Mouse (Mus musculus): ENCODE data around the gene Hapln3. TPM values are rescaled to one million over a fixed set of nuclear protein-coding genes. Genes with fewer than 3 reads are reported as not detected.

Hapln3 gene
- polyA plus RNA-seq, 1 experiment from 2014 or later: 2.6 TPM

DNA sequence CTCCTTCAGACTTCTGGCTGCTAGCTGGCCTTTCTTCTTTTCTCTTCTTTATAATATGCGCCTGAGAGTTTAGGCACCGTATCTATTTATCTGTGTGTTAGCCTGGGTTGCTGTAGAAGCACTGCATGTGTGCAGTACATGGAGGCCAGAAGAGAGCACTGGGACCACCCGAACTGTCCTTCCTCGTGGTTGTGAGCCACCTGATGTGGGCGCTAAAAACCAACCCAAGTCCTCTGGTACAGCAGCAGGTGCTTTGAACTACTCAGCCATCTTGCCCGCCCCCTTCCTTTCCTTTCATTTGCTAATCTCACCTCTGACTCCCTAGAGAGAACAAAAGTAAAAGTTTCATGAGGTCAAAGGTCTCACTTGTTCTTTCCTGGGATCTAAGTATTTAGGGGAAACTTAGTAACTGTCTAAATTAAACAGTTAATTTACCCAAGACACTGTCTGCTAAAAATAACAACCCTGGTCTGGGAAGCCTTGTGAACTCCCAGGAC is 8.6 kb upstream of the Hapln3 start:
- H3K9me3 ChIP-seq (replicated peaks; ENCODE audit: low read length): no peaks in the 10 kb centered on the region
- TF ChIP-seq CTCF (IDR thresholded peaks at IDR 0.05; ENCODE audit: low read depth): no peak
- no peaks in the 10 kb centered on the region for H3K4me1 ChIP-seq (replicated peaks; ENCODE audit: insufficient read depth, low read length)
- no peaks in the 10 kb centered on the region for H3K27me3 ChIP-seq (ENCODE audit: insufficient read depth, low read length)
- H3K4me3 ChIP-seq (replicated peaks; ENCODE audit: low read depth, low read length): no peak overlapping the region
- DNase-seq (ENCODE audit: low spot score): no peak
- H3K4me2 ChIP-seq (ENCODE audit: low read length): no peak overlapping the region
- no peak for ATAC-seq (replicated peaks; ENCODE audit: low FRiP score, low read depth)
- no peak overlapping the region for H3K9ac ChIP-seq (ENCODE audit: low read depth, low read length)
- no peak overlapping the region for H3K27ac ChIP-seq
- peaks cover 41% of the 10 kb centered on the region for H3K36me3 ChIP-seq (ENCODE audit: insufficient read depth, low read length)
- WGBS: 69% methylated on average over 6 of the region's 6 CpGs

DNA sequence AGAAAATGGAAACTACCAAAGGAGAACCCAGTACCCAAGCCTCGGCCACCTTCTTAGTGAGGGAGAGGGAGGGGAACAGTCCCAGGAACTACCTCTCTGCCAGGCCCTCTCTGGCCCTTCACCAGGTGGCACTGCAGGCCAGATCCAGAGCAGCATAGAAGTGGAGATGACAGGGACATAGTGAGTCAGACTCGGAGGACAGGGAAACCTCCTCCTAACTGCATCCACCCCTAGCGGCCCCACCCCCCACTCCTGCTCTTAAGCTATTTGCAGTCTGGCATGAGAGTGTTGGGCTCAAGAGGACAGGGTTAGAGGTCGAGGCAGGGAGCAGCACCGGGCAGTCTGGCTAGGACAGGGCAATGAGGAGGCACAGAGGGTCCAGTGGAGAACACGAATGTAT is 2.6 kb upstream of the Hapln3 start:
- ATAC-seq (replicated peaks; ENCODE audit: low FRiP score, low read depth): no peak
- DNase-seq (ENCODE audit: low spot score): peak; percentile 29
- Histone ChIP-seq H3K27ac (no peak overlapping the region), H3K9ac (ENCODE audit: low read depth, low read length) (no peak overlapping the region), H3K4me1 (replicated peaks; ENCODE audit: insufficient read depth, low read length) (peaks cover 11% of the 10 kb centered on the region; the same call in 1 of the 2 replicates), H3K4me3 (replicated peaks; ENCODE audit: low read depth, low read length) (no peak overlapping the region), H3K27me3 (ENCODE audit: insufficient read depth, low read length) (no peaks in the 10 kb centered on the region), H3K9me3 (replicated peaks; ENCODE audit: low read length) (no peaks in the 10 kb centered on the region), H3K36me3 (ENCODE audit: insufficient read depth, low read length) (peaks cover 18% of the 10 kb centered on the region), H3K4me2 (ENCODE audit: low read length) (no peak overlapping the region)
- peak; percentile 38 for TF ChIP-seq CTCF (IDR thresholded peaks at IDR 0.05; ENCODE audit: low read depth)
- 32% methylated on average over 6 of the region's 6 CpGs for WGBS

- Histone ChIP-seq H3K4me3 (replicated peaks; ENCODE audit: low read depth, low read length) (peak overlapping the region; percentile 18; the same call in 1 of the 2 replicates), H3K27me3 (ENCODE audit: insufficient read depth, low read length) (no peaks in the 10 kb centered on the region), H3K9ac (ENCODE audit: low read depth, low read length) (no peak overlapping the region), H3K27ac (no peak overlapping the region), H3K36me3 (ENCODE audit: insufficient read depth, low read length) (peaks cover 7% of the 10 kb centered on the region), H3K9me3 (replicated peaks; ENCODE audit: low read length) (no peaks in the 10 kb centered on the region), H3K4me1 (replicated peaks; ENCODE audit: insufficient read depth, low read length) (peaks cover 11% of the 10 kb centered on the region; the same call in 1 of the 2 replicates), H3K4me2 (ENCODE audit: low read length) (peak overlapping the region; percentile 52)
- ATAC-seq (replicated peaks; ENCODE audit: low FRiP score, low read depth): no peak
- 5% methylated on average over 13 of the region's 13 CpGs for WGBS
- TF ChIP-seq CTCF (IDR thresholded peaks at IDR 0.05; ENCODE audit: low read depth): no peak
- DNase-seq (ENCODE audit: low spot score): no peak
These were observed 433 bp downstream of the Hapln3 start for GRCm38 (mm10) chr7:79130385-79130784.

DNA sequence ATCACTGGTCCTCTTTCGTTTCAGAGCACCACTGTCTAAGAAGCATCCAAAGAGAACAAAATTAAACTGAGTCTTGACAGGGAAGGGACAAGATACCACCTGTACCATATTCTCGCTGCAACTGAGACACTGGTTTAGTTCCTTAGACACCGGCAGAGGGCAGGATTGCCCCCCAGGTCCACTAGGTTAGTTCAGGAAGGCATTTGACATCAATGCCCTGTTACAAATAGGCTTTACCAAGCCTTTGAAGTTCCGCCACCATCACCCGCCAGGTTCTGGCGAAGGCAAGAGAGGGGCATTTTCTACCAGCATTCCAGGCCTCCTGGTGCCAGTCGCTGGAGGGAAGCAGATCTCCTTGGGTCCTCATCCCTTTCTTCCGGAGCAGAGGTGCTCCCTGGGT is 935 bp downstream of the Hapln3 start:
- H3K4me2 ChIP-seq (ENCODE audit: low read length): peak overlapping the region; percentile 52
- H3K36me3 ChIP-seq (ENCODE audit: insufficient read depth, low read length): peaks cover 5% of the 10 kb centered on the region; the same call in 1 of the 2 replicates
- H3K9ac ChIP-seq (ENCODE audit: low read depth, low read length): no peak overlapping the region
- H3K27me3 ChIP-seq (ENCODE audit: insufficient read depth, low read length): no peaks in the 10 kb centered on the region
- ATAC-seq (replicated peaks; ENCODE audit: low FRiP score, low read depth): no peak
- WGBS: 12% methylated on average over 8 of the region's 8 CpGs
- TF ChIP-seq CTCF (IDR thresholded peaks at IDR 0.05; ENCODE audit: low read depth): peak; percentile 55
- peak; percentile 56 for DNase-seq (ENCODE audit: low spot score)
- H3K4me3 ChIP-seq (replicated peaks; ENCODE audit: low read depth, low read length): no peak overlapping the region
- no peaks in the 10 kb centered on the region for H3K9me3 ChIP-seq (replicated peaks; ENCODE audit: low read length)
- peaks cover 11% of the 10 kb centered on the region; the same call in 1 of the 2 replicates for H3K4me1 ChIP-seq (replicated peaks; ENCODE audit: insufficient read depth, low read length)
- H3K27ac ChIP-seq: no peak overlapping the region

GRCm38 (mm10) chr7:79123465-79123864 is 7.4 kb downstream of the Hapln3 start:
- Histone ChIP-seq H3K4me3 (replicated peaks; ENCODE audit: low read depth, low read length) (no peak overlapping the region), H3K36me3 (ENCODE audit: insufficient read depth, low read length) (no peaks in the 10 kb centered on the region), H3K9ac (ENCODE audit: low read depth, low read length) (no peak overlapping the region), H3K4me1 (replicated peaks; ENCODE audit: insufficient read depth, low read length) (no peaks in the 10 kb centered on the region), H3K27me3 (ENCODE audit: insufficient read depth, low read length) (no peaks in the 10 kb centered on the region), H3K4me2 (ENCODE audit: low read length) (no peak overlapping the region), H3K27ac (no peak overlapping the region), H3K9me3 (replicated peaks; ENCODE audit: low read length) (no peaks in the 10 kb centered on the region)
- ATAC-seq (replicated peaks; ENCODE audit: low FRiP score, low read depth): no peak
- WGBS: 69% methylated on average over 5 of the region's 5 CpGs
- DNase-seq (ENCODE audit: low spot score): no peak
- TF ChIP-seq CTCF (IDR thresholded peaks at IDR 0.05; ENCODE audit: low read depth): no peak

DNA sequence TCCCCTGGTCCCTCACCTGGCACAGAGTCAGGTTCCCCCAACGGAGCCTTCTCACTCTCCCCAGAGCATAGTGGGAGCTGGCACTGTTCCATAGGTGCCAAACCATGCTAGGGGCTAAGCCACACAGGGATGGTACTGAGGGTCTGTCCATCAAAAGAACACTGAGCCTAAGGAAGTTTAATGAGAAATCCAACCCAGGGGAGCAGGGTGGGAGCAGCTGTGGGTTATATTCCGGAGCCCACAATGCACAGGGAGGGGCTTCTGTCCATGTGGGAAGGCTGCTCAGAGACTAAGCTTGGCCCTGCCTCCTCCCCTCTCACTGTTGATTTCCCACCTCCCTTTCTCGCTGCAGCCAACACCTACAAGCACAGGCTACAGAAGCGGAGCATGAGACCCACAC is 17.0 kb downstream of the Hapln3 start:
- H3K36me3 ChIP-seq (ENCODE audit: insufficient read depth, low read length): no peaks in the 10 kb centered on the region
- no peak overlapping the region for H3K27ac ChIP-seq
- no peaks in the 10 kb centered on the region for H3K4me1 ChIP-seq (replicated peaks; ENCODE audit: insufficient read depth, low read length)
- ATAC-seq (replicated peaks; ENCODE audit: low FRiP score, low read depth) (no peak), DNase-seq (ENCODE audit: low spot score) (no peak)
- H3K4me2 ChIP-seq (ENCODE audit: low read length): no peak overlapping the region
- TF ChIP-seq CTCF (IDR thresholded peaks at IDR 0.05; ENCODE audit: low read depth): no peak
- H3K9ac ChIP-seq (ENCODE audit: low read depth, low read length): no peak overlapping the region
- no peak overlapping the region for H3K4me3 ChIP-seq (replicated peaks; ENCODE audit: low read depth, low read length)
- WGBS: 28% methylated on average over 4 of the region's 4 CpGs
- H3K9me3 ChIP-seq (replicated peaks; ENCODE audit: low read length): no peaks in the 10 kb centered on the region
- H3K27me3 ChIP-seq (ENCODE audit: insufficient read depth, low read length): no peaks in the 10 kb centered on the region

- ATAC-seq (replicated peaks; ENCODE audit: low FRiP score, low read depth) (no peak), DNase-seq (ENCODE audit: low spot score) (no peak)
- Histone ChIP-seq H3K4me1 (replicated peaks; ENCODE audit: insufficient read depth, low read length) (no peaks in the 10 kb centered on the region), H3K4me3 (replicated peaks; ENCODE audit: low read depth, low read length) (no peak overlapping the region), H3K9me3 (replicated peaks; ENCODE audit: low read length) (no peaks in the 10 kb centered on the region), H3K36me3 (ENCODE audit: insufficient read depth, low read length) (no peaks in the 10 kb centered on the region), H3K9ac (ENCODE audit: low read depth, low read length) (no peak overlapping the region), H3K27me3 (ENCODE audit: insufficient read depth, low read length) (no peaks in the 10 kb centered on the region), H3K27ac (no peak overlapping the region), H3K4me2 (ENCODE audit: low read length) (no peak overlapping the region)
- 75% methylated on average over 5 of the region's 5 CpGs for WGBS
- no peak for TF ChIP-seq CTCF (IDR thresholded peaks at IDR 0.05; ENCODE audit: low read depth)
These were observed 34.3 kb downstream of the Hapln3 start for GRCm38 (mm10) chr7:79096492-79096891.

Data from kidney, postnatal 0 days (tissue).